Mouse (Mus musculus): ENCODE results near the gene Gsdma3. TPM values are rescaled to one million over a fixed set of nuclear protein-coding genes. Genes with fewer than 3 reads are reported as not detected.
"Not testable (repeated sequence)": the region's sequence is repeated elsewhere in the genome, so short reads cannot be mapped to it uniquely, and the experiment has no call there.

Gsdma3 gene
- polyA plus RNA-seq, 1 experiment, result not detected

- Histone ChIP-seq H3K4me3 (no peak overlapping the region), H3K27me3 (ENCODE audit: control insufficient read depth, insufficient read depth, insufficient read length) (peaks cover 62% of the 10 kb centered on the region), H3ac (ENCODE audit: control insufficient read depth, insufficient read length) (no peak overlapping the region), H3K36me3 (ENCODE audit: control insufficient read depth, insufficient read depth) (no peaks in the 10 kb centered on the region), H3K4me2 (ENCODE audit: low read depth) (no peak overlapping the region), H3K79me2 (ENCODE audit: control insufficient read depth, insufficient read depth) (no peaks in the 10 kb centered on the region)
- TF ChIP-seq CEBPB (IDR thresholded peaks at IDR 0.05; ENCODE audit: insufficient read depth, poor library complexity, severe bottlenecking) (no peak), E2F4 (IDR thresholded peaks at IDR 0.05; ENCODE audit: insufficient read depth) (no peak), TCF3 (IDR thresholded peaks at IDR 0.05; ENCODE audit: insufficient read length, low read depth) (no peak)
Observed at GRCm38 (mm10) chr11:98630646-98631045, 4.5 kb downstream of the Gsdma3 start.

DNA sequence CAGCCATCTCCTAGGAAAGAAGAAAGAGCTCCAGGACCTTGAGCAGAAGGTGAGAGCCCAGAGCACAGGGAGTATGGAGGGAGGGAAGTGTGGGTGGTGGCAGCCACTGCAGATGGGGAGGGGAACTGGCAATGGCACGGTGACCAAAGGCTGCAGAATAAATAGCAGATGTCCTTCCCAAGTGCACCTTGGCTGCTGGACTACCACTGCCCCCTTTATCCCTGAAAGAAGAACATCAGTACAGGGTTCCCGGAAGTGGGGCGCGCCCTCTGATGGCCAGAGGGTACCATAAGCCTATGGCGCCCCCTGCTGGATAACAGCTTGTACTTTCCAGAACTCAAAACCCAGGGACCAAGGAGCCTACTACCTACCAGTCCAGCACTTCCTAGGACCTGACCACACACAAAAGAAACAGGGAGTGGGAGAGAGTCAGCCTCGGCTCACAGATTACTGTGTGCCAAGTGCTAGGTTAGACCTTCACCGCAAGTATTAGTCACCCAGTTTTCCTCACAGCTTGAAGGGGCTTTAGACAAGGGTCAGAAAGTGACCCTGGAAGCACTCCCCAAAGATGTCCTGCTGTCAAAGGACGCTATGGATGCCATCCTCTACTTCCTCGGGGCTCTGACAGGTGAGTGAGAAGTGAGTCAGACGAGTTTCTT is 9.3 kb downstream of the Gsdma3 start:
- peaks cover 41% of the 10 kb centered on the region for H3K27me3 ChIP-seq (ENCODE audit: control insufficient read depth, insufficient read depth, insufficient read length)
- H3K4me2 ChIP-seq (ENCODE audit: low read depth); H3K36me3 ChIP-seq (ENCODE audit: control insufficient read depth, insufficient read depth); H3K79me2 ChIP-seq (ENCODE audit: control insufficient read depth, insufficient read depth); H3ac ChIP-seq (ENCODE audit: control insufficient read depth, insufficient read length); H3K4me3 ChIP-seq: not testable (repeated sequence)

DNA sequence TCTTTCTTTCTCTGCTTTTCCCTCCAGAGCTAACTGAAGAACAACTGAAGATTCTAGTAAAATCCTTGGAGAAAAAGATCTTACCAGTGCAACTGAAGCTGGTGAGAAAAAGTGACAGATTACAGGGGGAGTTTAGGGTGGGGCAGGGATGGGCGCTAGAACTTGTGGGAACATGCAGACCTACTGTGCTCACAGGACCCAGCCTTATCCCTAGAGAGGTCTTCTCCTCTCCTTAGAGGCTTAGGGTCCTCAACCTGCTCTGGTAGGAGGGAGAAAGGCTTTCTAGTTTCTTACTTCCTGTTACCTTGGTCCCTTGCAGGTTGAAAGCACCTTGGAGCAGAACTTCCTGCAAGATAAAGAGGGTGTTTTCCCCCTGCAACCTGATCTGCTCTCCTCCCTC is 11.3 kb downstream of the Gsdma3 start:
- no peak for TF ChIP-seq MYOG (IDR thresholded peaks at IDR 0.05; ENCODE audit: control insufficient read depth in 1 of 3, insufficient read depth in 1 of 3, insufficient read length in 2 of 3, low read depth in 2 of 3)
- TF ChIP-seq REST (IDR thresholded peaks at IDR 0.05; ENCODE audit: insufficient read depth, insufficient read length), result no peak
- no peak for TF ChIP-seq SRF (IDR thresholded peaks at IDR 0.05; ENCODE audit: control insufficient read depth, insufficient read length, low read depth)
- TF ChIP-seq E2F4 (IDR thresholded peaks at IDR 0.05; ENCODE audit: insufficient read depth), result no peak
- TF ChIP-seq POLR2AphosphoS2 (IDR thresholded peaks at IDR 0.05; ENCODE audit: insufficient read length, low read depth), result no peak
- TF ChIP-seq TCF12 (IDR thresholded peaks at IDR 0.05; ENCODE audit: insufficient read depth, poor library complexity, severe bottlenecking), result no peak
- TF ChIP-seq CEBPB (IDR thresholded peaks at IDR 0.05; ENCODE audit: insufficient read depth, poor library complexity, severe bottlenecking), result no peak
- TF ChIP-seq MYOD1 (IDR thresholded peaks at IDR 0.05; ENCODE audit: control insufficient read depth in 1 of 3, insufficient read length in 2 of 3, low read depth in 2 of 3), result no peak
- no peak for TF ChIP-seq POLR2A (IDR thresholded peaks at IDR 0.05; ENCODE audit: insufficient read length, low read depth)
- TF ChIP-seq MAX (IDR thresholded peaks at IDR 0.05; ENCODE audit: low read depth), result no peak
- no peak for TF ChIP-seq TCF3 (IDR thresholded peaks at IDR 0.05; ENCODE audit: insufficient read length, low read depth)
- no peak for TF ChIP-seq USF1 (IDR thresholded peaks at IDR 0.05; ENCODE audit: low read depth)
- peaks cover 45% of the 10 kb centered on the region for H3K27me3 ChIP-seq (ENCODE audit: control insufficient read depth, insufficient read depth, insufficient read length)
- no peak overlapping the region for H3K4me2 ChIP-seq (ENCODE audit: low read depth)
- no peaks in the 10 kb centered on the region for H3K36me3 ChIP-seq (ENCODE audit: control insufficient read depth, insufficient read depth)
- no peaks in the 10 kb centered on the region for H3K79me2 ChIP-seq (ENCODE audit: control insufficient read depth, insufficient read depth)
- no peak overlapping the region for H3K4me3 ChIP-seq
- H3ac ChIP-seq (ENCODE audit: control insufficient read depth, insufficient read length), result no peak overlapping the region

- TF ChIP-seq POLR2AphosphoS2 (IDR thresholded peaks at IDR 0.05; ENCODE audit: insufficient read length, low read depth) (no peak), E2F4 (IDR thresholded peaks at IDR 0.05; ENCODE audit: insufficient read depth) (no peak), REST (IDR thresholded peaks at IDR 0.05; ENCODE audit: insufficient read depth, insufficient read length) (no peak), MYOG (IDR thresholded peaks at IDR 0.05; ENCODE audit: control insufficient read depth in 1 of 3, insufficient read depth in 1 of 3, insufficient read length in 2 of 3, low read depth in 2 of 3) (no peak), POLR2A (IDR thresholded peaks at IDR 0.05; ENCODE audit: insufficient read length, low read depth) (no peak), TCF12 (IDR thresholded peaks at IDR 0.05; ENCODE audit: insufficient read depth, poor library complexity, severe bottlenecking) (no peak), CEBPB (IDR thresholded peaks at IDR 0.05; ENCODE audit: insufficient read depth, poor library complexity, severe bottlenecking) (no peak), SRF (IDR thresholded peaks at IDR 0.05; ENCODE audit: control insufficient read depth, insufficient read length, low read depth) (no peak), MYOD1 (IDR thresholded peaks at IDR 0.05; ENCODE audit: control insufficient read depth in 1 of 3, insufficient read length in 2 of 3, low read depth in 2 of 3) (no peak), USF1 (IDR thresholded peaks at IDR 0.05; ENCODE audit: low read depth) (no peak), TCF3 (IDR thresholded peaks at IDR 0.05; ENCODE audit: insufficient read length, low read depth) (no peak), MAX (IDR thresholded peaks at IDR 0.05; ENCODE audit: low read depth) (no peak)
Observed at GRCm38 (mm10) chr11:98640091-98640490, 13.9 kb downstream of the Gsdma3 start.

GRCm38 (mm10) chr11:98644757-98645156 is 18.6 kb downstream of the Gsdma3 start:
- H3K79me2 ChIP-seq (ENCODE audit: control insufficient read depth, insufficient read depth), result no peaks in the 10 kb centered on the region
- H3ac ChIP-seq (ENCODE audit: control insufficient read depth, insufficient read length), result no peak overlapping the region
- no peak overlapping the region for H3K4me2 ChIP-seq (ENCODE audit: low read depth)
- H3K4me3 ChIP-seq, result no peak overlapping the region
- TF ChIP-seq CEBPB (IDR thresholded peaks at IDR 0.05; ENCODE audit: insufficient read depth, poor library complexity, severe bottlenecking), result no peak
- no peak for TF ChIP-seq MAX (IDR thresholded peaks at IDR 0.05; ENCODE audit: low read depth)
- TF ChIP-seq E2F4 (IDR thresholded peaks at IDR 0.05; ENCODE audit: insufficient read depth), result no peak
- TF ChIP-seq REST (IDR thresholded peaks at IDR 0.05; ENCODE audit: insufficient read depth, insufficient read length), result no peak
- TF ChIP-seq POLR2A (IDR thresholded peaks at IDR 0.05; ENCODE audit: insufficient read length, low read depth), result no peak
- TF ChIP-seq SRF (IDR thresholded peaks at IDR 0.05; ENCODE audit: control insufficient read depth, insufficient read length, low read depth), result no peak
- TF ChIP-seq USF1 (IDR thresholded peaks at IDR 0.05; ENCODE audit: low read depth), result no peak
- TF ChIP-seq TCF3 (IDR thresholded peaks at IDR 0.05; ENCODE audit: insufficient read length, low read depth), result no peak
- TF ChIP-seq MYOG (IDR thresholded peaks at IDR 0.05; ENCODE audit: control insufficient read depth in 1 of 3, insufficient read depth in 1 of 3, insufficient read length in 2 of 3, low read depth in 2 of 3), result no peak
- TF ChIP-seq TCF12 (IDR thresholded peaks at IDR 0.05; ENCODE audit: insufficient read depth, poor library complexity, severe bottlenecking), result no peak
- TF ChIP-seq POLR2AphosphoS2 (IDR thresholded peaks at IDR 0.05; ENCODE audit: insufficient read length, low read depth), result no peak
- no peak for TF ChIP-seq MYOD1 (IDR thresholded peaks at IDR 0.05; ENCODE audit: control insufficient read depth in 1 of 3, insufficient read length in 2 of 3, low read depth in 2 of 3)
- no peaks in the 10 kb centered on the region for H3K36me3 ChIP-seq (ENCODE audit: control insufficient read depth, insufficient read depth)
- peaks cover 53% of the 10 kb centered on the region for H3K27me3 ChIP-seq (ENCODE audit: control insufficient read depth, insufficient read depth, insufficient read length)

More at GRCm38 (mm10) chr11:98640091-98640490, 13.9 kb downstream of the Gsdma3 start:
- Histone ChIP-seq H3K79me2 (ENCODE audit: control insufficient read depth, insufficient read depth) (no peaks in the 10 kb centered on the region), H3K4me2 (ENCODE audit: low read depth) (no peak overlapping the region), H3K4me3 (no peak overlapping the region), H3K27me3 (ENCODE audit: control insufficient read depth, insufficient read depth, insufficient read length) (peaks cover 36% of the 10 kb centered on the region), H3ac (ENCODE audit: control insufficient read depth, insufficient read length) (no peak overlapping the region), H3K36me3 (ENCODE audit: control insufficient read depth, insufficient read depth) (no peaks in the 10 kb centered on the region)

All from myocyte (in vitro differentiated cells).